Mouse (Mus musculus) forebrain, embryonic 16.5 days (tissue): ENCODE measurements around the gene Dgke. TPM values are rescaled to one million over a fixed set of nuclear protein-coding genes. Genes with fewer than 3 reads are reported as not detected.

Source experiments
- ATAC-seq: fragments of 200-750 bp; cut with Nextera tagmentation; 2 replicates; pipeline ENCODE4 v1.8.0; 2017; ENCODE audit warnings: mild to moderate bottlenecking, moderate library complexity
- H3K27ac ChIP-seq: fragments of 300-500 bp; sonication (generic); 2 replicates; pipeline ENCODE4 v1.5.1; 2014; ENCODE audit warnings: low read length, control low read depth
- H3K27me3 ChIP-seq: fragments of 300-500 bp; sonication (generic); replicated peaks from 2 replicates; pipeline ENCODE4 v1.6.1; 2014; ENCODE audit warnings: low read length; ENCODE audit not compliant: control insufficient read depth, insufficient read depth
- H3K36me3 ChIP-seq: fragments of 300-500 bp; sonication (generic); 2 replicates; pipeline ENCODE4 v1.6.1; 2014; ENCODE audit not compliant: control insufficient read depth, insufficient read depth
- H3K4me1 ChIP-seq: fragments of 300-500 bp; sonication (generic); replicated peaks from 2 replicates; pipeline ENCODE4 v1.6.1; 2014; ENCODE audit warnings: low read length; ENCODE audit not compliant: control insufficient read depth, insufficient read depth
- H3K4me2 ChIP-seq: fragments of 300-500 bp; sonication (generic); 2 replicates; pipeline ENCODE4 v1.6.1; 2014; ENCODE audit warnings: mild to moderate bottlenecking, low read length, control low read depth
- H3K4me3 ChIP-seq: fragments of 300-500 bp; sonication (generic); replicated peaks from 2 replicates; pipeline ENCODE4 v1.5.1; 2014; ENCODE audit warnings: mild to moderate bottlenecking, low read length, control low read depth
- H3K9ac ChIP-seq: fragments of 300-500 bp; sonication (generic); replicated peaks from 2 replicates; pipeline ENCODE4 v1.6.1; 2014; ENCODE audit warnings: low read depth, low read length, control low read depth
- H3K9me3 ChIP-seq: fragments of 300-500 bp; sonication (generic); 2 replicates; pipeline ENCODE4 v1.6.1; 2016; ENCODE audit warnings: low read length; ENCODE audit not compliant: control insufficient read depth
- WGBS: fragments of 180-500 bp; shearing (Covaris S2); extraction: QIAGEN DNeasy Blood & Tissue Kit; methylation state at CpG from one replicate; pipeline ENCODE4 v1.1.7; 2014; 5-methylcytosine and 5-hydroxymethylcytosine counted together
- polyA plus RNA-seq: library from polyadenylated mRNA; unstranded; fragments of >200 nt; fragmentation: Nextera tagmentation; extraction: Ambion mirVana; gene quantifications from 2 replicates; pipeline ENCODE4 v1.2.1, GENCODE M21; 2015

Gene Dgke
- polyA plus RNA-seq, 1 experiment from 2014 or later: 17.1 TPM

- H3K4me3 ChIP-seq: no peak overlapping the region
- WGBS: 83% methylated on average over 16 of the region's 16 CpGs
- no peak for ATAC-seq
These were observed 12.5 kb upstream of the Dgke start for GRCm38 (mm10) chr11:89078996-89079680.

GRCm38 (mm10) chr11:89078305-89078704 is 11.7 kb upstream of the Dgke start:
- ATAC-seq: no peak
- H3K4me2 ChIP-seq: no peak overlapping the region
- no peaks in the 10 kb centered on the region for H3K36me3 ChIP-seq
- no peak overlapping the region for H3K4me3 ChIP-seq
- no peak overlapping the region for H3K27ac ChIP-seq
- 93% methylated on average over 3 of the region's 3 CpGs for WGBS
- H3K27me3 ChIP-seq: no peaks in the 10 kb centered on the region
- 0 out of 2 replicates have a peak, but pooled peaks cover 3% of the 10 kb centered on the region for H3K4me1 ChIP-seq
- H3K9me3 ChIP-seq: no peaks in the 10 kb centered on the region
- H3K9ac ChIP-seq: no peak overlapping the region

More at GRCm38 (mm10) chr11:89078996-89079680, 12.5 kb upstream of the Dgke start:
- Histone ChIP-seq H3K9me3 (no peaks in the 10 kb centered on the region), H3K4me1 (0 out of 2 replicates have a peak, but pooled peaks cover 3% of the 10 kb centered on the region), H3K27ac (no peak overlapping the region), H3K36me3 (no peaks in the 10 kb centered on the region), H3K4me2 (no peak overlapping the region), H3K27me3 (no peaks in the 10 kb centered on the region), H3K9ac (no peak overlapping the region)

- H3K4me2 ChIP-seq: no peak overlapping the region
- WGBS: 89% methylated on average over 8 of the region's 8 CpGs
These were observed 11.0 kb upstream of the Dgke start for GRCm38 (mm10) chr11:89077601-89078000.

GRCm38 (mm10) chr11:89076370-89076821 is 9.7 kb upstream of the Dgke start:
- no peak overlapping the region for H3K27ac ChIP-seq
- no peak for ATAC-seq

More at GRCm38 (mm10) chr11:89077601-89078000, 11.0 kb upstream of the Dgke start:
- Histone ChIP-seq H3K9ac (no peak overlapping the region), H3K9me3 (no peaks in the 10 kb centered on the region), H3K36me3 (no peaks in the 10 kb centered on the region), H3K4me3 (no peak overlapping the region), H3K27me3 (no peaks in the 10 kb centered on the region), H3K27ac (no peak overlapping the region), H3K4me1 (0 out of 2 replicates have a peak, but pooled peaks cover 3% of the 10 kb centered on the region)
- ATAC-seq: no peak

GRCm38 (mm10) chr11:89074783-89075413 is 8.2 kb upstream of the Dgke start:
- Histone ChIP-seq H3K27me3 (no peaks in the 10 kb centered on the region), H3K4me3 (no peak overlapping the region), H3K4me2 (no peak overlapping the region), H3K9me3 (no peaks in the 10 kb centered on the region), H3K27ac (no peak overlapping the region), H3K36me3 (no peaks in the 10 kb centered on the region), H3K9ac (no peak overlapping the region), H3K4me1 (0 out of 2 replicates have a peak, but pooled peaks cover 3% of the 10 kb centered on the region)
- no peak for ATAC-seq
- 37% methylated on average over 19 of the region's 19 CpGs for WGBS

More at GRCm38 (mm10) chr11:89076370-89076821, 9.7 kb upstream of the Dgke start:
- no peaks in the 10 kb centered on the region for H3K9me3 ChIP-seq
- H3K9ac ChIP-seq: no peak overlapping the region
- H3K4me3 ChIP-seq: no peak overlapping the region
- no peaks in the 10 kb centered on the region for H3K27me3 ChIP-seq
- H3K4me2 ChIP-seq: no peak overlapping the region
- H3K4me1 ChIP-seq: 0 out of 2 replicates have a peak, but pooled peaks cover 3% of the 10 kb centered on the region
- 87% methylated on average over 4 of the region's 4 CpGs for WGBS
- H3K36me3 ChIP-seq: no peaks in the 10 kb centered on the region

GRCm38 (mm10) chr11:89073541-89073940 is 6.9 kb upstream of the Dgke start, which contains the start of gene Gm525:
TSS of gene Gm525 (plus strand) at chr11:89073841.
- Histone ChIP-seq H3K9ac (no peak within 1 kb of the TSS), H3K4me2 (no peak within 1 kb of the TSS), H3K9me3 (no peaks in the 10 kb centered on the region), H3K27ac (no peak within 1 kb of the TSS), H3K36me3 (no peaks in the 10 kb centered on the region), H3K27me3 (no peaks in the 10 kb centered on the region), H3K4me3 (no peak within 1 kb of the TSS), H3K4me1 (0 out of 2 replicates have a peak, but pooled peaks cover 3% of the 10 kb centered on the region)
- ATAC-seq: no peak
- 89% methylated on average over 8 of the region's 8 CpGs for WGBS

- Histone ChIP-seq H3K9ac (no peak overlapping the region), H3K9me3 (no peaks in the 10 kb centered on the region), H3K4me2 (no peak overlapping the region), H3K36me3 (no peaks in the 10 kb centered on the region), H3K27ac (no peak overlapping the region), H3K27me3 (no peaks in the 10 kb centered on the region), H3K4me3 (no peak overlapping the region), H3K4me1 (0 out of 2 replicates have a peak, but pooled peaks cover 3% of the 10 kb centered on the region)
- ATAC-seq: no peak
- 84% methylated on average over 5 of the region's 5 CpGs for WGBS
These were observed 4.9 kb upstream of the Dgke start for GRCm38 (mm10) chr11:89071522-89071921.

- no peaks in the 10 kb centered on the region for H3K9me3 ChIP-seq
- H3K27ac ChIP-seq: no peak overlapping the region
- no peaks in the 10 kb centered on the region for H3K27me3 ChIP-seq
- no peak overlapping the region for H3K9ac ChIP-seq
- 20% methylated on average over 6 of the region's 6 CpGs for WGBS
- no peak overlapping the region for H3K4me2 ChIP-seq
- no peak for ATAC-seq
- H3K4me3 ChIP-seq: no peak overlapping the region
- no peaks in the 10 kb centered on the region for H3K36me3 ChIP-seq
- H3K4me1 ChIP-seq: no peaks in the 10 kb centered on the region
These were observed 2.7 kb upstream of the Dgke start for GRCm38 (mm10) chr11:89069303-89069702.

GRCm38 (mm10) chr11:89068649-89069048 is 2.0 kb upstream of the Dgke start:
- WGBS: 93% methylated on average over 14 of the region's 14 CpGs
- no peak overlapping the region for H3K4me3 ChIP-seq
- no peak for ATAC-seq
- no peak overlapping the region for H3K27ac ChIP-seq
- no peak overlapping the region for H3K9ac ChIP-seq
- no peak overlapping the region for H3K4me2 ChIP-seq
- H3K36me3 ChIP-seq: no peaks in the 10 kb centered on the region
- H3K9me3 ChIP-seq: no peaks in the 10 kb centered on the region
- H3K4me1 ChIP-seq: no peaks in the 10 kb centered on the region
- no peaks in the 10 kb centered on the region for H3K27me3 ChIP-seq
